Mouse (Mus musculus): Measurements from ENCODE around the gene Tbc1d22b. TPM values are rescaled to one million over a fixed set of nuclear protein-coding genes. Genes with fewer than 3 reads are reported as not detected.

Tbc1d22b gene
- polyA plus RNA-seq, 1 experiment from 2014 or later = 18.8 TPM

Small RNA genes within 50 kb of the gene (microRNA-seq; reads per million reads assigned to microRNA genes)
- not detected for gene Mir7667

Other genes with a start within 250 kb of the Tbc1d22b start
- 0.75 and 0.82 TPM in 2 replicates for gene Pi16, start 232.1 kb upstream of the Tbc1d22b start, polyA plus RNA-seq (2016; fragmentation: Nextera tagmentation; extraction: Ambion mirVana)
- gene Mtch1, start 201.9 kb upstream of the Tbc1d22b start, polyA plus RNA-seq (2016; fragmentation: Nextera tagmentation; extraction: Ambion mirVana) = 277 and 318 TPM in 2 replicates
- 3.8 and 4.1 TPM in 2 replicates for gene Fgd2, start 188.9 kb upstream of the Tbc1d22b start, polyA plus RNA-seq (2016; fragmentation: Nextera tagmentation; extraction: Ambion mirVana)
- 27.2 and 33.8 TPM in 2 replicates for gene Pim1, start 59.0 kb upstream of the Tbc1d22b start, polyA plus RNA-seq (2016; fragmentation: Nextera tagmentation; extraction: Ambion mirVana)
- gene Gm17657, start 147 bp upstream of the Tbc1d22b start, polyA plus RNA-seq (2016; fragmentation: Nextera tagmentation; extraction: Ambion mirVana) = not detected in 2 replicates
- 1.1 and 1.3 TPM in 2 replicates for gene Tmem217, start 2.6 kb downstream of the Tbc1d22b start, polyA plus RNA-seq (2016; fragmentation: Nextera tagmentation; extraction: Ambion mirVana)
- gene Rnf8, start 65.0 kb downstream of the Tbc1d22b start, polyA plus RNA-seq (2016; fragmentation: Nextera tagmentation; extraction: Ambion mirVana) = 113 and 116 TPM in 2 replicates
- gene Gm28043, start 65.1 kb downstream of the Tbc1d22b start, polyA plus RNA-seq (2016; fragmentation: Nextera tagmentation; extraction: Ambion mirVana) = 2.4 and 3.0 TPM in 2 replicates
- gene Cmtr1, start 110.8 kb downstream of the Tbc1d22b start, polyA plus RNA-seq (2016; fragmentation: Nextera tagmentation; extraction: Ambion mirVana) = 126 and 137 TPM in 2 replicates
- 15.1 and 16.2 TPM in 2 replicates for gene Ccdc167, start 167.3 kb downstream of the Tbc1d22b start, polyA plus RNA-seq (2016; fragmentation: Nextera tagmentation; extraction: Ambion mirVana)

Measured in midbrain, embryonic 10.5 days (tissue).